Mouse (Mus musculus) megakaryocyte, embryonic 14.5 days (primary cell): Measurements from ENCODE around the gene Camk2d.

ENCODE experiments used
- FLI1 ChIP-seq: IDR thresholded peaks from 2 replicates; pipeline ENCODE4 v1.6.1; 2012; ENCODE audit warnings: low read length, inconsistent platforms, mixed read lengths
- GATA1 ChIP-seq: IDR thresholded peaks from 3 replicates; pipeline ENCODE4 v1.6.1; 2012; ENCODE audit warnings: mixed read lengths, low read length, inconsistent platforms, borderline replicate concordance

DNA sequence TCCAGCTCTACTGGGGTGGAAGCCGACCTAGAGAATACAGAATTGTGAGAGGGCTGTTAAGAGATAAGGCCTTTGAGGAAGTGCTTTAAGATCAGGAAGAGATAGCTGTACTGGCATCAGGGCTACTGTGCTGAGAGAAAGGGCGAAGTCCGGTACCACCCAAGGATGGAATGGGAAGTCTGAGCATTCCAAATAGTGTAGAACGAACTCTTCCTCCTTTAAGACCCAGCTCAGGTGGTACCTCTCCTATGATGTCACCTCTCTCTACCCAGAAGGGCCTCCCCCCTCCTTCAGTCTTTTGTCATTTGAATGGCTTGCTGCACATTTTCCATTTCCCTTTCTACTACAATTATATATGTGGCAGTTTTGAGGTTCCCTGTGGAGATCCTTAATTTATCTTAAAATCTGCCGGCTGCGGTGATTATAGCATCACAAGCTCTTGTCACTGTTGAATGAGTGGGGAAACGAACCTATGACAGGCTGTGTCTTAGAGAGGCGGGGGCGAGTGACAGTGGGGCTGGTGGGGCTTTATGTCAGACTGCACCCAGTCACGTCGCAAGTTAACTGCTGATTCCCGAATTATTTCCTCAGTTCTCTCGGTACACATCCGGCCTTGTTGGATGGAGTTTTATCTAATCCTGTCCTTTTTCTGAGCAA lies 13.8 kb downstream of the Camk2d start:
- no peak for TF ChIP-seq GATA1
- no peak for TF ChIP-seq FLI1
